Mouse (Mus musculus) MEL (cell line): ENCODE results near the gene Rhd. TPM values are rescaled to one million over a fixed set of nuclear protein-coding genes. Genes with fewer than 3 reads are reported as not detected.
A peak's percentile ranks its signal among the peaks of the same experiment; 100 is the strongest.

Experiments
- DNase-seq: peaks from one replicate; pipeline ENCODE4 v3.0.0; 2011; ENCODE audit warnings: low read depth, low spot score
- H3K27ac ChIP-seq: 2 replicates; pipeline ENCODE4 v1.5.1; 2012; ENCODE audit warnings: low read depth, mild to moderate bottlenecking, control low read depth, low read length, moderate library complexity; ENCODE audit not compliant: control insufficient read depth
- H3K27me3 ChIP-seq, 2 experiments: fragments of 150-350 bp in 1 of 2; sonication (generic) in 1 of 2; 2 replicates each; pipeline ENCODE4 v1.6.1; 2012; ENCODE audit warnings: low read length in 2 of 2, mild to moderate bottlenecking in 2 of 2, improper control_type of control experiment in 1 of 2, moderate library complexity in 1 of 2; ENCODE audit not compliant: insufficient read depth in 2 of 2, control insufficient read depth in 1 of 2
- H3K36me3 ChIP-seq, 2 experiments: 2 replicates each; pipeline ENCODE4 v1.6.1; 2012 to 2014; ENCODE audit warnings: low read length in 2 of 2, improper control_type of control experiment in 1 of 2, inconsistent platforms in 1 of 2, mild to moderate bottlenecking in 1 of 2; ENCODE audit not compliant: insufficient read depth in 2 of 2, control insufficient read depth in 1 of 2
- H3K4me1 ChIP-seq, 2 experiments: fragments of 150-350 bp in 1 of 2; sonication (generic) in 1 of 2; 2 replicates each; pipeline ENCODE4 v1.6.1; 2012; ENCODE audit warnings: low read length in 2 of 2, improper control_type of control experiment in 1 of 2, mild to moderate bottlenecking in 1 of 2; ENCODE audit not compliant: insufficient read depth in 2 of 2, control insufficient read depth in 1 of 2
- H3K4me3 ChIP-seq, 2 experiments: fragments of 150-350 bp in 1 of 2; sonication (generic) in 1 of 2; 2 replicates each; pipeline ENCODE4 v1.5.1; 2012; ENCODE audit warnings: low read depth in 2 of 2, low read length in 2 of 2, mild to moderate bottlenecking in 2 of 2, moderate library complexity in 2 of 2, control low read depth in 1 of 2, improper control_type of control experiment in 1 of 2; ENCODE audit not compliant: control insufficient read depth in 1 of 2, insufficient read depth in 1 of 2
- H3K79me2 ChIP-seq: 2 replicates; pipeline ENCODE4 v1.6.1; 2012; ENCODE audit warnings: mild to moderate bottlenecking, low read length, moderate library complexity; ENCODE audit not compliant: control insufficient read depth, poor library complexity, insufficient read depth
- H3K9ac ChIP-seq: 2 replicates; pipeline ENCODE4 v1.6.1; 2012; ENCODE audit warnings: low read depth, mild to moderate bottlenecking, control low read depth, low read length, moderate library complexity; ENCODE audit not compliant: control insufficient read depth, poor library complexity, severe bottlenecking
- H3K9me3 ChIP-seq: fragments of 150-350 bp; sonication (generic); replicated peaks from 2 replicates; pipeline ENCODE4 v1.6.1; 2012; ENCODE audit warnings: mild to moderate bottlenecking, low read length, improper control_type of control experiment, moderate library complexity; ENCODE audit not compliant: insufficient read depth
- BHLHE40 ChIP-seq: IDR thresholded peaks from 2 replicates; pipeline ENCODE4 v1.6.1; 2012; ENCODE audit warnings: low read depth, mild to moderate bottlenecking, inconsistent platforms, low read length, improper control_type of control experiment, borderline replicate concordance
- CHD1 ChIP-seq: IDR thresholded peaks from 2 replicates; pipeline ENCODE4 v1.6.1; 2012; ENCODE audit warnings: low read depth, mild to moderate bottlenecking, inconsistent platforms, low read length, improper control_type of control experiment
- CTCF ChIP-seq, 3 experiments: IDR thresholded peaks in 2 of 3; conservative IDR thresholded peaks in 1 of 3; 2 replicates each; pipeline ENCODE4 v1.5.1; 2011 to 2012; ENCODE audit warnings: low read length in 3 of 3, low read depth in 2 of 3, mild to moderate bottlenecking in 2 of 3, improper control_type of control experiment in 1 of 3, inconsistent platforms in 1 of 3, mixed read lengths in 1 of 3, moderate library complexity in 1 of 3; ENCODE audit not compliant: control insufficient read depth in 1 of 3, insufficient read depth in 1 of 3, poor library complexity in 1 of 3, severe bottlenecking in 1 of 3
- E2F4 ChIP-seq: IDR thresholded peaks from 2 replicates; pipeline ENCODE4 v1.6.1; 2011; ENCODE audit warnings: low read depth, low read length, improper control_type of control experiment, borderline replicate concordance
- ELF1 ChIP-seq: IDR thresholded peaks from 2 replicates; pipeline ENCODE4 v1.6.1; 2014; ENCODE audit warnings: low read depth, mild to moderate bottlenecking, inconsistent platforms, low read length, improper control_type of control experiment, moderate library complexity
- EP300 ChIP-seq, 2 experiments: IDR thresholded peaks; 2 replicates each; pipeline ENCODE4 v1.6.1; 2011; ENCODE audit warnings: improper control_type of control experiment in 2 of 2, low read length in 2 of 2, low read depth in 1 of 2, mild to moderate bottlenecking in 1 of 2
- ETS1 ChIP-seq: IDR thresholded peaks from 2 replicates; pipeline ENCODE4 v1.6.1; 2012; ENCODE audit warnings: low read depth, mild to moderate bottlenecking, inconsistent platforms, low read length, improper control_type of control experiment, moderate library complexity
- GATA1 ChIP-seq: IDR thresholded peaks from 2 replicates; pipeline ENCODE4 v1.6.1; 2011; ENCODE audit warnings: low read depth, low read length, improper control_type of control experiment
- HCFC1 ChIP-seq: IDR thresholded peaks from 2 replicates; pipeline ENCODE4 v1.6.1; 2012; ENCODE audit warnings: low read depth, mild to moderate bottlenecking, inconsistent platforms, low read length, improper control_type of control experiment, moderate library complexity
- JUND ChIP-seq: IDR thresholded peaks from 2 replicates; pipeline ENCODE4 v1.6.1; 2011; ENCODE audit warnings: low read depth, mild to moderate bottlenecking, improper control_type of control experiment, low read length
- KAT2A ChIP-seq: conservative IDR thresholded peaks from 2 replicates; pipeline ENCODE4 v1.6.1; 2012; ENCODE audit warnings: low read depth, low read length, improper control_type of control experiment, inconsistent platforms
- MAFK ChIP-seq: IDR thresholded peaks from 2 replicates; pipeline ENCODE4 v1.6.1; 2011; ENCODE audit warnings: low read depth, mild to moderate bottlenecking, low read length, improper control_type of control experiment, borderline replicate concordance
- MAX ChIP-seq: IDR thresholded peaks from 2 replicates; pipeline ENCODE4 v1.6.1; 2011; ENCODE audit warnings: low read length, improper control_type of control experiment
- MEF2A ChIP-seq: IDR thresholded peaks from 2 replicates; pipeline ENCODE4 v1.6.1; 2014; ENCODE audit warnings: low read depth, mild to moderate bottlenecking, inconsistent platforms, low read length, improper control_type of control experiment; ENCODE audit not compliant: poor library complexity, insufficient replicate concordance, severe bottlenecking; ENCODE audit errors: extremely low read depth
- MXI1 ChIP-seq: IDR thresholded peaks from 2 replicates; pipeline ENCODE4 v1.6.1; 2011; ENCODE audit warnings: mild to moderate bottlenecking, low read depth, low read length, improper control_type of control experiment
- MYB ChIP-seq: IDR thresholded peaks from 2 replicates; pipeline ENCODE4 v1.6.1; 2011; ENCODE audit warnings: mild to moderate bottlenecking, low read depth, low read length, improper control_type of control experiment
- NELFE ChIP-seq: IDR thresholded peaks from 2 replicates; pipeline ENCODE4 v1.6.1; 2011; ENCODE audit warnings: low read depth, low read length, improper control_type of control experiment
- POLR2A ChIP-seq, 2 experiments: IDR thresholded peaks; 2 replicates each; pipeline ENCODE4 v1.6.1; 2011 to 2012; ENCODE audit warnings: low read length in 2 of 2, mild to moderate bottlenecking in 2 of 2, control low read depth in 1 of 2, improper control_type of control experiment in 1 of 2, low read depth in 1 of 2, moderate library complexity in 1 of 2; ENCODE audit not compliant: control insufficient read depth in 1 of 2, insufficient read depth in 1 of 2, poor library complexity in 1 of 2
- POLR2AphosphoS2 ChIP-seq: IDR thresholded peaks from 2 replicates; pipeline ENCODE4 v1.6.1; 2011; ENCODE audit warnings: low read length, improper control_type of control experiment
- SIN3A ChIP-seq: IDR thresholded peaks from 2 replicates; pipeline ENCODE4 v1.6.1; 2012; ENCODE audit warnings: low read length, improper control_type of control experiment, inconsistent platforms
- SMC3 ChIP-seq: IDR thresholded peaks from 2 replicates; pipeline ENCODE4 v1.6.1; 2011; ENCODE audit warnings: low read depth, low read length, improper control_type of control experiment
- TBP ChIP-seq: IDR thresholded peaks from 2 replicates; pipeline ENCODE4 v1.8.0; 2011; ENCODE audit warnings: low read depth, low read length, improper control_type of control experiment
- TCF12 ChIP-seq: IDR thresholded peaks from 2 replicates; pipeline ENCODE4 v1.6.1; 2014; ENCODE audit warnings: low read depth, mild to moderate bottlenecking, inconsistent platforms, low read length, improper control_type of control experiment, moderate library complexity
- USF1 ChIP-seq: IDR thresholded peaks from 2 replicates; pipeline ENCODE4 v1.6.1; 2014; ENCODE audit warnings: low read depth, mild to moderate bottlenecking, inconsistent platforms, low read length, improper control_type of control experiment, moderate library complexity
- USF2 ChIP-seq, 2 experiments: IDR thresholded peaks; 2 replicates each; pipeline ENCODE4 v1.6.1; 2011 to 2012; ENCODE audit warnings: improper control_type of control experiment in 2 of 2, low read length in 2 of 2, borderline replicate concordance in 1 of 2, inconsistent platforms in 1 of 2, low read depth in 1 of 2, mild to moderate bottlenecking in 1 of 2; ENCODE audit not compliant: insufficient read depth in 1 of 2
- ZC3H11A ChIP-seq: IDR thresholded peaks from 2 replicates; pipeline ENCODE4 v1.6.1; 2012; ENCODE audit warnings: low read depth, mild to moderate bottlenecking, inconsistent platforms, low read length, improper control_type of control experiment
- ZKSCAN1 ChIP-seq: IDR thresholded peaks from 2 replicates; pipeline ENCODE4 v1.6.1; 2012; ENCODE audit warnings: low read depth, mild to moderate bottlenecking, inconsistent platforms, low read length, improper control_type of control experiment, moderate library complexity
- ZMIZ1 ChIP-seq: IDR thresholded peaks from 2 replicates; pipeline ENCODE4 v1.6.1; 2012; ENCODE audit warnings: low read depth, mild to moderate bottlenecking, inconsistent platforms, low read length, improper control_type of control experiment, moderate library complexity
- polyA plus RNA-seq, 2 experiments: library from polyadenylated mRNA; stranded (reverse) in 1 of 2; unstranded in 1 of 2; fragments of >175 nt in 1 of 2; fragments of >200 nt in 1 of 2; gene quantifications; 2 replicates each; pipeline versions ENCODE4 v1.2.1 to v1.2.4; 2012; ENCODE audit warnings: low replicate concordance in 2 of 2, low read depth in 1 of 2; ENCODE audit not compliant: insufficient read length in 2 of 2, insufficient read depth in 1 of 2, missing spikeins in 1 of 2
- total RNA-seq: library from RNA; depleted of rRNA; stranded (reverse); fragments of 300-350 nt; gene quantifications from 2 replicates; pipeline ENCODE4 v1.2.3, GENCODE M21; 2012

Rhd gene
- total and polyA plus RNA-seq, 3 experiments: 49.9 to 176 TPM; not detected in 1

DNA sequence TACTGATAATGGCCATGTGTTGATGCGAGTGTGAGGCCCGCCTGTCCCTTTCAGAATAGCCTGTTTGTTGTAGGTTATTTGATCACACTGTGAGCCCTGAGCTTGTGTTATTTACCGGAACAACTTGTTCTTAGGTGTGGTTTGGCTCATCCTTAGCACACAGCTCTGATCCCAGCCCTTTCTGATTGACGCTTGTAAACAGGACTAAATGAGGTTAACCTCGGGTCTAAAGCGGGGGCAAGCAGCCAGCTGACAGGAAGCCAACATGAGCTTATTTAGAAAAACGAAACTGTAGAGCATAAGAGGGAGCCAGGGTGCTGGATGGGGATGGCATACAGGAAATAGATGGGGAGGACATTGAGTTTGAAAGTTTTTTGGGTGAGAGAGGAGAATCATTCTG lies 54.0 kb downstream of the Rhd start:
- peak; percentile 65 for DNase-seq
- H3K79me2 ChIP-seq: peaks cover 11% of the 10 kb centered on the region
- H3K27ac ChIP-seq: peak overlapping the region; percentile 67
- peaks cover 36 to 61% of the 10 kb centered on the region in 2 experiments for H3K4me1 ChIP-seq
- H3K4me3 ChIP-seq: peak overlapping the region in 1 of 2 experiments; percentile 0; a peak in 1 of 4 replicates
- H3K36me3 ChIP-seq: peaks cover 0 to 36% of the 10 kb centered on the region in 2 experiments; a peak in 2 of 4 replicates
- H3K9ac ChIP-seq: peak overlapping the region; percentile 12
- H3K27me3 ChIP-seq: no peaks in the 10 kb centered on the region
- peak; percentile 62 for TF ChIP-seq SIN3A
- peak; percentile 40; the same call in 1 of the 2 replicates for TF ChIP-seq MXI1
- TF ChIP-seq TCF12: no peak; the same call in 1 of the 2 replicates
- peak; percentile 88 for TF ChIP-seq ETS1
- TF ChIP-seq TBP: no peak
- TF ChIP-seq NELFE: no peak
- TF ChIP-seq USF1: 0 out of 2 replicates have a peak, but pooled peaks have one; percentile 14
- TF ChIP-seq MAX: peak; percentile 40; the same call in 1 of the 2 replicates
- TF ChIP-seq MEF2A: no peak
- no peak for TF ChIP-seq E2F4
- TF ChIP-seq MAFK: no peak
- no peak for TF ChIP-seq MYB
- TF ChIP-seq GATA1: no peak
- TF ChIP-seq POLR2AphosphoS2: no peak
- no peak for TF ChIP-seq SMC3
- peak in 1 of 2 experiments; percentile 17; a peak in 1 of 4 replicates for TF ChIP-seq EP300 (IDR thresholded peaks at IDR 0.05; ENCODE audit: low read depth in 1 of 2, low read length in 2 of 2)
- H3K9me3 ChIP-seq: no peaks in the 10 kb centered on the region

DNA sequence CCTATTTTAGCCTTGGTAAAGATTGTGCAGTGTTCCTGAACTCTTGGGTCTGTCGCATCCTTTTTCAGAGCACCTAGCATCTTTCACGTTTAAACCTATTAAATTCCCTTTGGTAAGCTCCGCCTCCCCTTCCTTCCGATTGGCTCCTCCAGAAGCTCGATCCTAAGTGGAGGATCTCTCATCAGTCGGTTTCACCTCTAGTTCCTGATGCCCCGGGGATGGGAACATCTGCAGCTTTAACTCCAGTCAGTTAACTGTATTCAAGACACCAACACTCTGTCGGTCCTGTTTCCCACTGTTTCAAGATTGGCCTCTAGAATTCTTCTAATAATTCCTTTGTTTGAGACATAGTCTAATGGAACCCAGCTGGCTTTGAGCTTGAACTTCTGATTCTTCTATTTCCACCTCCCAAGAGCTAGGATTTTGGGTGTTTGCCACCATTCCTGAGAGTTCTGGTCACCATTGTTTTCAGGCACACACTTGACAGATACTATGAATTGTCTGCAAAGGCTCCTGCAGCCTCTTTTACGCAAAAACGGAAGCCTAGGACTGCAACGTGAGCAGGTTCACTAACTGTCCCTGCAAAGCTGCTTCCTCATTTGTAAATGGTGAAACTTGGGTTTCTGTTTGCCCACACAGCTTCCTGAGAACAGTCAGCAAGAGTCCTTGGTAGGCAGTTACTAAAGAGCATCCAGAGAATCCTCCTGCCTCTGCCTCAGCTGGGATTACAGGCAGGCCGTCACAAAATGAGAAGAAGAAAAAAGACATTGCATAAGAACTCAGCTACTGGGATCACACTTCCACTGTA lies 55.6 kb downstream of the Rhd start:
- Histone ChIP-seq H3K79me2 (peaks cover 18% of the 10 kb centered on the region), H3K4me3 (peak overlapping the region; percentile 49 to 67), H3K9ac (peak overlapping the region; percentile 73), H3K27me3 (no peaks in the 10 kb centered on the region), H3K27ac (peak overlapping the region; percentile 97), H3K4me1 (peaks cover 36 to 61% of the 10 kb centered on the region in 2 experiments), H3K9me3 (no peaks in the 10 kb centered on the region), H3K36me3 (peaks cover 5 to 36% of the 10 kb centered on the region in 2 experiments)
- DNase-seq: peak; percentile 94
- TF ChIP-seq ZC3H11A (no peak), ZMIZ1 (peak; percentile 90), JUND (no peak), USF1 (no peak; the same call in 1 of the 2 replicates), ZKSCAN1 (no peak), NELFE (peak; percentile 92), GATA1 (no peak; the same call in 1 of the 2 replicates), CTCF (IDR thresholded peaks at IDR 0.05 in 2 of 3, conservative IDR thresholded peaks at IDR 0.05 in 1 of 3; ENCODE audit: control insufficient read depth in 1 of 3, insufficient read depth in 1 of 3, low read depth in 2 of 3, low read length in 3 of 3, poor library complexity in 1 of 3, severe bottlenecking in 1 of 3) (no peak), ELF1 (peak; percentile 74), BHLHE40 (no peak), KAT2A (no peak), HCFC1 (peak; percentile 62), ETS1 (peak; percentile 33; the same call in 1 of the 2 replicates), POLR2A (IDR thresholded peaks at IDR 0.05; ENCODE audit: control insufficient read depth in 1 of 2, insufficient read depth in 1 of 2, low read depth in 1 of 2, low read length in 2 of 2, poor library complexity in 1 of 2) (peak; percentile 39 to 93; a peak in 2 of 4 replicates), MAFK (no peak), SMC3 (no peak), MAX (no peak; the same call in 1 of the 2 replicates), CHD1 (peak; percentile 92; the same call in 1 of the 2 replicates), E2F4 (no peak), MYB (peak; percentile 57; the same call in 1 of the 2 replicates), USF2 (IDR thresholded peaks at IDR 0.05; ENCODE audit: borderline replicate concordance in 1 of 2, insufficient read depth in 1 of 2, low read depth in 1 of 2, low read length in 2 of 2) (no peak), MEF2A (no peak)
